Comparison of ENCODE assay signal across 18 mouse cellular contexts in the genomic region with DNA sequence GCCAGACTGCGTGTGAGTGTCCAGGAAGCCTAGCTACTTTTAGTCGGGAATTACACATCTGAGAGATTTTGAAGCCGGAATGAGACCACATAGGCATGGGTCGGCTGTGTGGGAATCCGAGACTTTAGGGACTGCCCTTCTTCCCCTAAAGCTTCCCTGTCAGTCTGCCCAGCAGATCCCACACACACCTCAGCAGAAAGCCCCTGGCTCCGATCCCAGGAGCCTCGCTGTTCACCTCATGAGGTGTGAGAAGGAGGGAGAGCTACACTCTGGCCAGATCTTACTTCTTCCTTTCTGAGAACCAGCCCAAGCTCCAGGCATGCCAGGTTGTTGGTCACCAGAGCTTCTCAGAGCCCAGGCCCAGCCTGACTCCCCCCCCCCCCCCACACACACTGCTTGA. TPM values are rescaled to one million over a fixed set of nuclear protein-coding genes. Genes with fewer than 3 reads are reported as not detected.
DNase-seq lines count a peak whose midpoint lies in the region; ATAC-seq and TF ChIP-seq lines count a peak whose summit lies in the region.
"Had no signal": no experiment of that assay in that cellular context is flagged by ENCODE, and none has a peak within 500 bp of the region (broad histone marks: within the 10 kb centered on the region; RNA-seq: fewer than 3 reads in every experiment).

No protein-coding gene starts in this region.

- H3K4me2 ChIP-seq in heart, embryonic 11.5 days = no peak overlapping the region
- H3K4me2 ChIP-seq in lung, embryonic 14.5 days = no peak overlapping the region
- H3K4me2 ChIP-seq in limb, embryonic 13.5 days (replicated peaks) = 0 out of 2 replicates have a peak overlapping the region, but pooled peaks have one; percentile 7
- H3K4me2 ChIP-seq in intestine, embryonic 16.5 days (ENCODE audit: low read depth, low read length) = no peak overlapping the region
- H3K4me2 ChIP-seq: stomach, embryonic 15.5 days had no signal

- 46% methylated on average over 7 of the region's 7 CpGs for WGBS in heart, embryonic 11.5 days (ENCODE audit: insufficient replicate concordance)
- WGBS in lung, embryonic 14.5 days = 49% methylated on average over 7 of the region's 7 CpGs
- WGBS in limb, embryonic 13.5 days = 41% methylated on average over 7 of the region's 7 CpGs
- WGBS in intestine, embryonic 16.5 days = 55% methylated on average over 7 of the region's 7 CpGs

- DNase-seq in heart, adult 11 months = peak; percentile 87
- peak; percentile 55 for DNase-seq in lung, embryonic 14.5 days
- DNase-seq in lung, postnatal 14 days = no peak
- peak; percentile 47 for DNase-seq in cerebellum, adult 9-11 months
- DNase-seq in gastrocnemius, adult 2 months = no peak
- DNase-seq: adrenal gland, postnatal 36 days; B cell, adult 2 months; kidney, adult 18-20 months; thymus, postnatal 36 days had no signal

- no peak for ATAC-seq in heart, embryonic 11.5 days (replicated peaks; ENCODE audit: insufficient number of reproducible peaks, low FRiP score, low TSS enrichment)
- peak; percentile 60; the same call in 1 of the 2 replicates for ATAC-seq in lung, embryonic 14.5 days (ENCODE audit: insufficient read depth)
- peak; percentile 41; the same call in 1 of the 2 replicates for ATAC-seq in limb, embryonic 13.5 days (ENCODE audit: low FRiP score, low read depth)
- no peak for ATAC-seq in intestine, embryonic 16.5 days

- peaks cover 15% of the 10 kb centered on the region for H3K4me1 ChIP-seq in heart, embryonic 11.5 days (ENCODE audit: control insufficient read depth, insufficient read depth, low read length)
- H3K4me1 ChIP-seq in lung, embryonic 14.5 days (ENCODE audit: insufficient read depth) = no peaks in the 10 kb centered on the region; the same call in 1 of the 2 replicates
- H3K4me1 ChIP-seq in limb, embryonic 13.5 days = peaks cover 39% of the 10 kb centered on the region
- peaks cover 6% of the 10 kb centered on the region; the same call in 1 of the 2 replicates for H3K4me1 ChIP-seq in intestine, embryonic 16.5 days (ENCODE audit: control insufficient read depth, insufficient read depth, low read length)
- H3K4me1 ChIP-seq: stomach, embryonic 15.5 days had no signal

- intact Hi-C loops in gastrocnemius, adult 2 months (cut with DNase I) = no loop called here

- H3K4me3 ChIP-seq in heart, embryonic 11.5 days (ENCODE audit: low read depth, low read length) = no peak overlapping the region
- H3K4me3 ChIP-seq in lung, embryonic 14.5 days (ENCODE audit: low read depth, low read length) = no peak overlapping the region
- H3K4me3 ChIP-seq in limb, embryonic 13.5 days = no peak overlapping the region
- no peak overlapping the region for H3K4me3 ChIP-seq in intestine, embryonic 16.5 days (ENCODE audit: low read length)
- no peak overlapping the region for H3K4me3 ChIP-seq in gastrocnemius, adult 2 months
- H3K4me3 ChIP-seq: layer of hippocampus, adult 2 months; myocyte; stomach, embryonic 15.5 days had no signal

- no peaks in the 10 kb centered on the region for H3K9me3 ChIP-seq in heart, embryonic 11.5 days (replicated peaks; ENCODE audit: control insufficient read depth, low read length)
- no peaks in the 10 kb centered on the region for H3K9me3 ChIP-seq in lung, embryonic 14.5 days (ENCODE audit: low read depth, low read length)
- no peaks in the 10 kb centered on the region for H3K9me3 ChIP-seq in limb, embryonic 13.5 days
- H3K9me3 ChIP-seq in intestine, embryonic 16.5 days (ENCODE audit: control insufficient read depth, low read length) = no peaks in the 10 kb centered on the region
- H3K9me3 ChIP-seq: stomach, embryonic 15.5 days had no signal

- H3K9ac ChIP-seq in heart, embryonic 11.5 days (ENCODE audit: low read depth, low read length) = no peak overlapping the region
- no peak overlapping the region for H3K9ac ChIP-seq in lung, embryonic 14.5 days
- H3K9ac ChIP-seq in limb, embryonic 13.5 days = no peak overlapping the region
- no peak overlapping the region for H3K9ac ChIP-seq in intestine, embryonic 16.5 days (ENCODE audit: low read depth, low read length)
- H3K9ac ChIP-seq: liver, embryonic 14.5 days; stomach, embryonic 15.5 days had no signal

- H3K27me3 ChIP-seq in heart, embryonic 11.5 days (ENCODE audit: control insufficient read depth, insufficient read depth, low read length) = no peaks in the 10 kb centered on the region
- no peaks in the 10 kb centered on the region for H3K27me3 ChIP-seq in lung, embryonic 14.5 days (ENCODE audit: insufficient read depth, low read length)
- H3K27me3 ChIP-seq in limb, embryonic 13.5 days = no peaks in the 10 kb centered on the region
- H3K27me3 ChIP-seq in intestine, embryonic 16.5 days (replicated peaks; ENCODE audit: control insufficient read depth, insufficient read depth, low read length) = no peaks in the 10 kb centered on the region
- H3K27me3 ChIP-seq: stomach, embryonic 15.5 days had no signal

- no peaks in the 10 kb centered on the region for H3K36me3 ChIP-seq in heart, embryonic 11.5 days (ENCODE audit: control insufficient read depth, insufficient read depth, low read length)
- H3K36me3 ChIP-seq in lung, embryonic 14.5 days (ENCODE audit: insufficient read depth) = no peaks in the 10 kb centered on the region
- no peaks in the 10 kb centered on the region for H3K36me3 ChIP-seq in limb, embryonic 13.5 days
- H3K36me3 ChIP-seq in intestine, embryonic 16.5 days (ENCODE audit: control insufficient read depth, insufficient read depth, low read length) = no peaks in the 10 kb centered on the region
- H3K36me3 ChIP-seq: stomach, embryonic 15.5 days had no signal

- no peak overlapping the region for H3K27ac ChIP-seq in heart, embryonic 11.5 days (ENCODE audit: low read depth, low read length)
- H3K27ac ChIP-seq in lung, embryonic 14.5 days (ENCODE audit: low read depth) = no peak overlapping the region
- H3K27ac ChIP-seq in limb, embryonic 13.5 days = peak overlapping the region; percentile 58; the same call in 1 of the 2 replicates
- H3K27ac ChIP-seq in intestine, embryonic 16.5 days (ENCODE audit: low read length) = no peak overlapping the region
- H3K27ac ChIP-seq in gastrocnemius, adult 2 months = no peak overlapping the region
- H3K27ac ChIP-seq: layer of hippocampus, adult 2 months; liver, embryonic 14.5 days; stomach, embryonic 15.5 days had no signal

- no peak for TF ChIP-seq CTCF in lung, embryonic 14.5 days (IDR thresholded peaks at IDR 0.05; ENCODE audit: low read depth)
- no peak for TF ChIP-seq CTCF in gastrocnemius, adult 2 months (IDR thresholded peaks at IDR 0.05)

RNA-seq across cellular contexts. Expression of gene Eva1c, which starts 38.2 kb away (rescaled TPM):
- 1.3 and 1.9 TPM in 2 replicates for polyA plus RNA-seq in heart, embryonic 11.5 days (2014; fragmentation: Nextera tagmentation; extraction: Ambion mirVana)
- 1.2 and 1.4 TPM in 2 replicates for polyA plus RNA-seq in lung, embryonic 14.5 days (2014; fragmentation: Nextera tagmentation; extraction: Ambion mirVana)
- 1.5 and 2.6 TPM in 2 replicates for polyA plus RNA-seq in limb, embryonic 13.5 days (2015; fragmentation: Nextera tagmentation; extraction: Ambion mirVana)
- polyA plus RNA-seq in intestine, embryonic 16.5 days (2015; fragmentation: Nextera tagmentation; extraction: Ambion mirVana) = 0.61 and 0.70 TPM in 2 replicates
- under 1 TPM; 0.10 to 0.56 TPM for total RNA-seq in gastrocnemius, adult 2 months (2021)
- total RNA-seq: common myeloid progenitor, adult 5-6 weeks; hematopoietic stem cell, adult 5-6 weeks had no signal

RNA-seq across cellular contexts. Expression of gene Urb1, which starts 54.5 kb away (rescaled TPM):
- polyA plus RNA-seq in heart, embryonic 11.5 days (2014; fragmentation: Nextera tagmentation; extraction: Ambion mirVana) = 7.0 and 9.9 TPM in 2 replicates
- 10.9 and 11.7 TPM in 2 replicates for polyA plus RNA-seq in lung, embryonic 14.5 days (2014; fragmentation: Nextera tagmentation; extraction: Ambion mirVana)
- 9.4 and 11.8 TPM in 2 replicates for polyA plus RNA-seq in limb, embryonic 13.5 days (2015; fragmentation: Nextera tagmentation; extraction: Ambion mirVana)
- 5.6 and 6.2 TPM in 2 replicates for polyA plus RNA-seq in intestine, embryonic 16.5 days (2015; fragmentation: Nextera tagmentation; extraction: Ambion mirVana)
- 1 to 10 TPM; 4.7 to 5.0 TPM for total RNA-seq in gastrocnemius, adult 2 months (2021)

Comparison
In these comparisons a context has a peak if more than half of its experiments do, and no peak if none do; other contexts are left out.
1. DNase-seq: peak in heart, adult 11 months (single experiment), lung, embryonic 14.5 days (single experiment) and cerebellum, adult 9-11 months (single experiment); none in lung, postnatal 14 days (single experiment) and gastrocnemius, adult 2 months (single experiment).
2. ATAC-seq: peak in lung, embryonic 14.5 days (single experiment) and limb, embryonic 13.5 days (single experiment); none in heart, embryonic 11.5 days (single experiment) and intestine, embryonic 16.5 days (single experiment).